Mouse (Mus musculus): Measurements from ENCODE around the gene Cyb5r4. TPM values are rescaled to one million over a fixed set of nuclear protein-coding genes. Genes with fewer than 3 reads are reported as not detected.

Gene Cyb5r4
- polyA plus RNA-seq, 1 experiment from 2014 or later, result 54.6 TPM

DNA sequence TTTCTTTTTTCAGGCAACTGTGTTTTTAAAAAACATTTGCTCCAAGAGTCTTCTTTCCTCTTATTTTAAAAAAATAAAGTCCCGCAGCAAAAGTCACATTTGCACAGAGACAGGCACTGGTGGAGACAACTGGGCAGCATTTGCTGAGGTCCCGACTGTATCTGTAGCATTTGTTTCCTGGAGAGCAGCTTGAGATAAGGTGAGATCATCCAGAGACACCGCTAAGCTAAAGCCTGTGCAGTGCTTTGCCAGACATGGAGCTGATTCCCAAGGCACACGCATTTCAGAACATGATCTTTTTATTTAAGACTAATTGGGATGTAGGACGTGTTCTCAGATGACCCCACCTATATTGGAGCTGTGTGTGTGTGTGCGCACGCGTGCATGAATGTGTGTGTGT lies 30.1 kb upstream of the Cyb5r4 start:
- Histone ChIP-seq H3K9me3 (no peaks in the 10 kb centered on the region), H3K4me2 (replicated peaks) (no peak overlapping the region), H3K27me3 (no peaks in the 10 kb centered on the region), H3K4me3 (no peak overlapping the region), H3K9ac (no peak overlapping the region), H3K27ac (no peak overlapping the region), H3K4me1 (peaks cover 3% of the 10 kb centered on the region; the same call in 1 of the 2 replicates), H3K36me3 (no peaks in the 10 kb centered on the region)
- ATAC-seq (ENCODE audit: insufficient number of reproducible peaks, insufficient read depth, low FRiP score, low TSS enrichment), result no peak
- 65% methylated on average over 8 of the region's 8 CpGs for WGBS

DNA sequence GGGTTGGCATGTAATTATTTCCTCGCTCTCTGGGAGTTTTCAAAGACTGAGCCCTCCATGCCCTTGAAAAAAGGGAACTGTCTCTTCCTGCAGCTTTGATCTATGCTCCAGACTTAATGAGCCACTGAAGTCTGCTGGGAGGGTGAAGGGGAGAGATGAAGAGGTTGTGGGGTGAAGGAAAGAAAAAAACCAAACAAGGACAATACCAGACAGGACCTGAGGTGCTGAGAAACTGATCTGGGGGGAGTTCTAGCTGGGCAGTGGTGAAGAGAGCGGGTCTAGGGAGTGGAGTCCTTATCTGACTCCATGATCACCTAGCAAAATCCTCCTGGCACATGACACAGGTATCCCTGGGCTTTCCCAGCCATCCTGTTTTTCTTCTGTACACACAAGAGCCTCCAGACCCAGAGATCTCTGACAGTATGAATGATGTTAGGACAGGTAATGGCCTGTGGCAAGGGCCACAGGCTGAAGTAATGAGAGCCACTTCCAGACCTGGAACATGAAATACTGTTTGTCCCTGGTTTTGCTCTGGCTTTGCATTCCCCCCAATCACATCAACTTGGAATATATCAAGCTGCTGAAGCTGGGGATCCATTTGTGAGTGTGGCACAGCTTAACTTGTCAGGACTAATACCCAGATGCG lies 24.6 kb upstream of the Cyb5r4 start:
- Histone ChIP-seq H3K4me2 (replicated peaks) (no peak overlapping the region), H3K9ac (no peak overlapping the region), H3K4me3 (no peak overlapping the region), H3K27me3 (no peaks in the 10 kb centered on the region), H3K4me1 (no peaks in the 10 kb centered on the region), H3K36me3 (no peaks in the 10 kb centered on the region), H3K9me3 (no peaks in the 10 kb centered on the region), H3K27ac (no peak overlapping the region)
- no peak for ATAC-seq (ENCODE audit: insufficient number of reproducible peaks, insufficient read depth, low FRiP score, low TSS enrichment)
- 56% methylated on average over 3 of the region's 3 CpGs for WGBS

DNA sequence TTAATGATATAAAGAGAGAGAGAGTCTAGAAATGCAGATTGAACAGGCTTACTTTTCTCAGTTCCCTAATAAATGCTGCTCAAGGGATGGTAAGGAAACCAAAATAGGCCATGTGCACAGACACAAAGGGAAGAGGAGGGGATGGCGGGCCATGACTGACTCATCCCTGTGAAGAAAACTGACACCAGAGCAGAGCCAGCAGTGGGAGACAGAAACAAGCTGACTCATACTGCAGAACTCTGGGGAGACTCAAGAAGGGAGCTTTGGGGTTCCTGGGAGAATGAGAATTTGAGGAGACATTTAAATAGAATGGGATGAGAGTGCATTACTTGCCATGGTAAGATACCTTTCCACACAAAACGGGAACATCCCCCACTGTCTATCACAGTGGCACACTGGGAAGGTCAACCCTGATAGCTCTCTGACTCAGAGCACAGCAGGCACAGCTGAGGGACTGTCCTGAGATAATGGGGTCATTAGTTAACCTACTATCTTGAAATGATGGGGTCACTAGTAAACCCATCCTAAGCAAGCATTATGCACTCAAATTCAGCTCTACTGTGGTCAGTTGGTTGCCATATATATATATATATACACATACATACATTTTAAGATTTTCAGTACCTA lies 21.7 kb upstream of the Cyb5r4 start:
- H3K4me3 ChIP-seq, result no peak overlapping the region
- no peak overlapping the region for H3K27ac ChIP-seq
- H3K9ac ChIP-seq, result no peak overlapping the region
- H3K4me2 ChIP-seq (replicated peaks), result no peak overlapping the region
- ATAC-seq (ENCODE audit: insufficient number of reproducible peaks, insufficient read depth, low FRiP score, low TSS enrichment), result no peak
- no peaks in the 10 kb centered on the region for H3K9me3 ChIP-seq
- WGBS, result 57% methylated on average over 2 of the region's 2 CpGs
- no peaks in the 10 kb centered on the region for H3K4me1 ChIP-seq
- no peaks in the 10 kb centered on the region for H3K27me3 ChIP-seq
- H3K36me3 ChIP-seq, result no peaks in the 10 kb centered on the region

DNA sequence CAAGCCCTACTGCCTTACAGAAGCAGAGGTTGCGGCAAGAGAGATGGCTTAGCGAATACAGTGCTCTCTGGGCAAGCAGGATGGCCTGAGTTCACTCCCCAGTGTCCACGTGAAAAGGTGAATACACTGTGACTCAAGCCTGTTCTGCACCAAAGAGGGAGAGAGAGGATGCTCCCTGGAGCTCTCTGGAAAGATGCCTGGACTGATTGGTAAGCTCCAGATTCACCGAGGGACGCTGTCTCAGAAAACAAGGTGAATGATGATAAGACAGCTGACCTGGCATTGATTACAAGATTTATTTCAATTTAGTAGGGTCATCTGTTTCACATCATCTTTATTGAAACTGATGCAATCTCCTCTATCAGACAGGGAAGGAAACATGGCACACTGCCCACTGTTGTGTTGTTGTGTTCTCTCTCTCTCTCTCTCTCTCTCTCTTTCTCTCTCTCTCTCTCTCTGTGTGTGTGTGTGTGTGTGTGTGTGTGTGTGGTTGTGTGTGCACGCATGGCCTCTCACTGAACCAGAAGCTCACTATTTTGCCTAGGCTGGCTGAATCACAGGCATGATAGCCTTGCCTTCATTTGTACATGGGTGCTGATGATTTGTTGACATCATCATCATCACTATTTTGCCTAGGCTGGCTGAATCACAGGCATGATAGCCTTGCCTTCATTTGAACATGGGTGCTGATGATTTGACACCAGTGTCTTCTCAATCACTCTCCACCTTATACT lies 16.9 kb upstream of the Cyb5r4 start:
- Histone ChIP-seq H3K27me3 (no peaks in the 10 kb centered on the region), H3K4me3 (no peak overlapping the region), H3K9me3 (no peaks in the 10 kb centered on the region), H3K4me2 (replicated peaks) (no peak overlapping the region), H3K36me3 (no peaks in the 10 kb centered on the region), H3K9ac (no peak overlapping the region), H3K27ac (no peak overlapping the region), H3K4me1 (no peaks in the 10 kb centered on the region)
- WGBS, result 69% methylated on average over 6 of the region's 6 CpGs
- ATAC-seq (ENCODE audit: insufficient number of reproducible peaks, insufficient read depth, low FRiP score, low TSS enrichment), result no peak

DNA sequence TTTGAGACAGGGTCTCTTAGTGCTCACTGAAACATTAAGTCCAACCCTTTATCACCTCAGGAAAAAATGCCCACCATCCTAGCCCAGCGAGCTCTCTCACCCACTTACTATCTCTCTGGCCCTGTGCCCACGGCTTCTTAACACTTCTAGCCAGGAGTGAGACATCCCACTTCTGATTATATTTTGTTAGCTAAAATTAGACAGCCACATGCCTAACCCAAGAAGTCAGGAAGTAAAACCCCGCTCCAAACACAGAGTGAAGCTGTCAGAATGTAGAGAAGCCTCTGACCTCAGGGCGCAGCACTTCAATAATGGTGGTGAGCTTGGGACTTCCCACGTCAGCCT lies 16.4 kb upstream of the Cyb5r4 start:
- H3K9ac ChIP-seq, result no peak overlapping the region
- ATAC-seq (ENCODE audit: insufficient number of reproducible peaks, insufficient read depth, low FRiP score, low TSS enrichment), result no peak
- H3K4me2 ChIP-seq (replicated peaks), result no peak overlapping the region
- H3K27me3 ChIP-seq, result no peaks in the 10 kb centered on the region
- no peaks in the 10 kb centered on the region for H3K9me3 ChIP-seq
- H3K27ac ChIP-seq, result no peak overlapping the region
- 49% methylated on average over 5 of the region's 5 CpGs for WGBS
- no peaks in the 10 kb centered on the region for H3K36me3 ChIP-seq
- no peak overlapping the region for H3K4me3 ChIP-seq
- H3K4me1 ChIP-seq, result no peaks in the 10 kb centered on the region

DNA sequence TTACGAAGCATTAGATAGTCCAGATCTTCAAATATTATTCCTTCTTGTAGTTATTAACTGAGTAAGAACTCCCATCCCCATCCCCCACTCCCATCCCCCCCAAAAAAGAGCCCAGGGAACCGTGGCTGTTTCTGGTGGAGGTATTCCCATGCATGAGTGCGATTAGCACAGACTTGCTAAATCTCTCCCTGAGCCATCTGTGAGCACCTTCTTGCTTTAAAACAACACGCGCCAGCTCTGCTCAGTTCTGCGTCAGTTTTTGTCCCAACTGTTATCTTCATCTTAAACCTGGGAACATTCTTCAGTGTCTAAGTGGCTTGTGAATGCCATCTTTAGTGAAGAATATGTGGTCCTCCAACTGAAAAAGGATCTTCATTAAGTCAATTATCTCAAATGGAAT lies 13.3 kb upstream of the Cyb5r4 start:
- Histone ChIP-seq H3K4me3 (no peak overlapping the region), H3K27ac (no peak overlapping the region), H3K36me3 (no peaks in the 10 kb centered on the region), H3K4me1 (no peaks in the 10 kb centered on the region), H3K27me3 (peaks cover 3% of the 10 kb centered on the region; the same call in 1 of the 2 replicates), H3K9ac (no peak overlapping the region), H3K4me2 (replicated peaks) (no peak overlapping the region), H3K9me3 (no peaks in the 10 kb centered on the region)
- WGBS, result 71% methylated on average over 6 of the region's 6 CpGs
- ATAC-seq (ENCODE audit: insufficient number of reproducible peaks, insufficient read depth, low FRiP score, low TSS enrichment), result no peak

DNA sequence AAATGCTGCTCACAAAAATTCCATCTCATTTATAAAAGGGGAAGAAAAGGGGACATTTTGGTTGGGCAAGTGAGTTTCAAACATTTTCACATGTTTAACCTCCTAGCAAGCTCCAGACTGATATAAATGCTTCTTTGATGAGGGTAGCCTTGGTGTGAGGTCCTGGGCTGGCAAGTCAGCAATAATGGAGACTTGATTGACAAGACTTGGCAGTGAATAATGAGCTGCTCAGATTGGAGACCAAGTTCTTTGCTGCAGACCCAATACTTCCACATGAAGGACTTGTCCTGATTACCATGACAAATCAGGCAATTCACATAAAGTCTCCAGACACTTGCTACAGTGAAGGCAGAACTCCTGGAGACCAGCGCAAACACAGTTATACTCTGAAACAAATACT lies 12.9 kb upstream of the Cyb5r4 start:
- no peaks in the 10 kb centered on the region for H3K36me3 ChIP-seq
- peaks cover 5% of the 10 kb centered on the region for H3K27me3 ChIP-seq
- ATAC-seq (ENCODE audit: insufficient number of reproducible peaks, insufficient read depth, low FRiP score, low TSS enrichment), result no peak
- 77% methylated on average over 1 of the region's 1 CpGs for WGBS
- no peaks in the 10 kb centered on the region for H3K9me3 ChIP-seq
- no peak overlapping the region for H3K9ac ChIP-seq
- no peaks in the 10 kb centered on the region for H3K4me1 ChIP-seq
- H3K27ac ChIP-seq, result no peak overlapping the region
- no peak overlapping the region for H3K4me2 ChIP-seq (replicated peaks)
- no peak overlapping the region for H3K4me3 ChIP-seq

DNA sequence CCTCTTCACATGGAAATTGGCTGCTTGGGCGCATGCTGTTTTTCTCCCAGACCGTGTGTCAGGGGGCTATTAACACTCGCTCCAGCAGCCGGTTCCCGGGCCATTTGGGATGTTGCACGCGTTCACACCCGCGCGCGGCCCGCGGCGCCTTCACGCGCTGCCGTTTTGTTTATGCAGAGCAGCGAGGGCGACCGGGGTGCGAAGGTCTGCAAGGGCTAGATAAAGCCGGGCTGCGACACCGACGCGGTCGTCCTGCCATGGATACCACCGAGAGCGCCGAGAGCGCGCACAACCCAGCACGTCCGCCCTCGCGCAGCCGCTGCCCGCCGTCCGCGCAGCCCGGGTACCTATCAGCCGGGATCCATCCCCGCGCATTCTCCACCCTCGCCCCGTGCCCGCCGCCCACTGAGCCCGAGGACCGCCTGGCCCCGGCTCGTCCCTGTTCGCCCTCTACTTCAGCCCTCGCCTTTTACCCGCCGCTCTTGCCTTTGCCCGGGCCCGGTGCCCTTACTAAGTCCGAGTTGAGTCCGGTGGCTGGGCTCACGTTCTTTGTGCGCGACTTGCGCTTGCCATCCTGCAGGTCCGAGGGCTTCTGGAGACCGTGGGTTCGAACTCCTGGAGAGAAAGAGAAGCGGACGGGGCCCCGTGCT lies 6.4 kb upstream of the Cyb5r4 start, which contains the start of gene Ripply2:
TSS of gene Ripply2 (plus strand) at position 250 of the 650 bp plus-strand sequence.
- H3K27me3 ChIP-seq, result peaks cover 44% of the 10 kb centered on the region
- H3K4me1 ChIP-seq, result peaks cover 8% of the 10 kb centered on the region; the same call in 1 of the 2 replicates
- ATAC-seq (ENCODE audit: insufficient number of reproducible peaks, insufficient read depth, low FRiP score, low TSS enrichment), result peak; percentile 52; the same call in 1 of the 2 replicates
- under 1% methylated on average over 71 of the region's 71 CpGs for WGBS
- H3K9ac ChIP-seq, result peak within 1 kb of the TSS; percentile 19; the same call in 1 of the 2 replicates
- no peak within 1 kb of the TSS for H3K27ac ChIP-seq
- peak within 1 kb of the TSS; percentile 82 for H3K4me2 ChIP-seq (replicated peaks)
- H3K9me3 ChIP-seq, result no peaks in the 10 kb centered on the region
- H3K4me3 ChIP-seq, result peak within 1 kb of the TSS; percentile 47
- H3K36me3 ChIP-seq, result no peaks in the 10 kb centered on the region

DNA sequence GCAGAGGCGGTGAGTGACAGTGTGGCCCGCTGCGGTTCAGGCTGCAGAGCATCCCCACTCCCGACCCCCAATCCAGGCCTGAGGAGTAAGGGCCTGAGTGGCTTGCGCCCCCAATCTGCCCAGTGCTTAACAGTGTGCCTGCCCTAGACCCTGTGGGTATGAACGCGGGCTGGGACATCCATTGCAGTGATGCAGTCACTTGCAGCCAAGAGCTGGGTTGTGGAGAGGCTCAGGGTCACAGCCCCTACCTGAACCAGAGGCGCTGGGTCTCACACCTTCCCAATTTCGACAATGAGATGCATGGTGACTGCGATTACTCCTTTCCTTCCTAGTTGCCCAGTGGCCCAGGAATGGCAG lies 5.9 kb upstream of the Cyb5r4 start:
- Histone ChIP-seq H3K9ac (no peak overlapping the region), H3K4me3 (peak overlapping the region; percentile 47), H3K4me1 (peaks cover 8% of the 10 kb centered on the region; the same call in 1 of the 2 replicates), H3K4me2 (replicated peaks) (peak overlapping the region; percentile 82), H3K9me3 (no peaks in the 10 kb centered on the region), H3K36me3 (no peaks in the 10 kb centered on the region), H3K27me3 (peaks cover 44% of the 10 kb centered on the region), H3K27ac (no peak overlapping the region)
- WGBS, result 3% methylated on average over 10 of the region's 10 CpGs
- 0 out of 2 replicates have a peak, but pooled peaks have one; percentile 52 for ATAC-seq (ENCODE audit: insufficient number of reproducible peaks, insufficient read depth, low FRiP score, low TSS enrichment)

DNA sequence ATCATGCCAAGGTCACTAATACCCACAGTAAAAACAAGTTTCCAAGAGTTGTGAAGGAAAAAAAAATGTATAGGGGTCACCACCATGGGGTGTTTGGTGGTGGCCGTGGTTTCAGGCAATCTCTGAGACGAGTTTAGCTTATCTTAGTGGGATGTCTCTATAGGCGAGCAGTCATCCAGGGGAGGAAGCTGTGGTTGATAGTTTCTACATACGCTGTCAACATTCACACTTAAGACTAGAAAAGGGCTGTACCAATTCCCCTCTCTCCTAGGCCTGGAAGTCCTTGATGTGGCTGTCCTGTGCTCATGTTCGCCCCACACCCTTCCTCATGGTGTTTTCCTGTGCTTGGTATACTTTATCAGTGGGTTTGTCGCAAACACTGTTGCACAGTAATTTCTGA lies 4.0 kb downstream of the Cyb5r4 start:
- H3K9ac ChIP-seq, result no peak overlapping the region
- WGBS, result 83% methylated on average over 6 of the region's 6 CpGs
- H3K27me3 ChIP-seq, result no peaks in the 10 kb centered on the region
- 0 out of 2 replicates have a peak, but pooled peaks cover 4% of the 10 kb centered on the region for H3K36me3 ChIP-seq
- H3K9me3 ChIP-seq, result no peaks in the 10 kb centered on the region
- peaks cover 4% of the 10 kb centered on the region; the same call in 1 of the 2 replicates for H3K4me1 ChIP-seq
- H3K4me2 ChIP-seq (replicated peaks), result no peak overlapping the region
- no peak overlapping the region for H3K27ac ChIP-seq
- no peak for ATAC-seq (ENCODE audit: insufficient number of reproducible peaks, insufficient read depth, low FRiP score, low TSS enrichment)
- no peak overlapping the region for H3K4me3 ChIP-seq

DNA sequence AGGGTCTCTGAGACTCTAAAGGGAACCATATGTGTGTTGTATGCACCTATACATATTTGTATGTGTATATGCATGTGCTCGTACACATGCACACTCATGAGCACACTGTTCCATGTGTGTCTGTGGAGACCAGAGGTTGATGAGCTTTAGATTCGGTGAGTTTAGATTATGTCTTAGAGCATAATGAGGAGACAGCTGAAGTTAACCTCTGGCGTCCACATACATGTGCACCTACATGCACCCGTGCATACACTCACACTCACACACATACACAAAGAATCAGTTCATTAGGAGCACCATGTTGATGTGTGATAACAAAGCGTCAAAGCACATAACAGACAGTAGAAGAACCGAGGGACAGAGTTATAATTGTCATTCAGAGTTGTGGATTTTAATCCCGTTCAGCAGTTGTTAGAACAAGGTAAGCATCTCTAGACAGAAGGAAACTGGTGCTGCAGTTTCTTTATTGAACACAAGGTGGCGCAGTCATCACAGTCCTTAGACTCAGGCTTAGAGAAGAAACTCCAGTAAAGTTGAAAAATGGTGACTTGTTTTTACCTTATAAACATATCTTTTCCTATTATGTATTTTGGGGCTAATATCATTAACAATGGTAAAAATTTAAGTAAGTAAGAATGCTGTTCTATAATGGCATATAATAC lies 5.7 kb downstream of the Cyb5r4 start:
- ATAC-seq (ENCODE audit: insufficient number of reproducible peaks, insufficient read depth, low FRiP score, low TSS enrichment), result no peak

More for the DNA sequence above, 5.7 kb downstream of the Cyb5r4 start:
- H3K27me3 ChIP-seq, result no peaks in the 10 kb centered on the region
- H3K36me3 ChIP-seq, result 0 out of 2 replicates have a peak, but pooled peaks cover 4% of the 10 kb centered on the region
- WGBS, result 42% methylated on average over 8 of the region's 8 CpGs
- no peak overlapping the region for H3K9ac ChIP-seq
- no peaks in the 10 kb centered on the region for H3K9me3 ChIP-seq
- H3K4me1 ChIP-seq, result peaks cover 4% of the 10 kb centered on the region; the same call in 1 of the 2 replicates
- no peak overlapping the region for H3K27ac ChIP-seq
- no peak overlapping the region for H3K4me2 ChIP-seq (replicated peaks)
- H3K4me3 ChIP-seq, result no peak overlapping the region
